Mouse (Mus musculus): ENCODE results near the gene Dpf3.

The Dpf3 gene

DNA sequence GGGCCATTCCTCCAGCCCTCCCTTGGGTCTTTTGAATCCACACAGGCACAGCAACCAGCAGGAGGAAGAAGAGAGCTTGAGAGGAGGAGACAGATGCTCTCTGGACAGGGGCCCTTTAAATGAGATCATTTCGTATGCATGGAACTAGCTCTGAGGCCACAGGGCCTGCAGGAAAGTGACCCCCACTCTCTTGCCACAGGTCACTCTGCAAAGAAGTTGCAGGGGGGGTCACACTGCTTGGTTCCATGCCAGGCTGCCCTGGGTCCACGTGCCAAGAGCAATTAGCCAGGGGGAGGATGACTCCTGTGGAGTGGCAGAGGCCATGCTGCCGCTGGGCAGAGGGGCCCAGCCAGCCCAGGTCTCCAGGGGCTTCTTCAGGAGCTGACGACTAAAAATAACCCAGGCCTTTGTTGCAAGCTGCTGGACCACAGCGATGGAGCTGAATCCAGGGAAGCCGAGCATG is 273.6 kb downstream of the Dpf3 start:
- no peak for DNase-seq (ENCODE audit: low spot score in 2 of 2)

DNA sequence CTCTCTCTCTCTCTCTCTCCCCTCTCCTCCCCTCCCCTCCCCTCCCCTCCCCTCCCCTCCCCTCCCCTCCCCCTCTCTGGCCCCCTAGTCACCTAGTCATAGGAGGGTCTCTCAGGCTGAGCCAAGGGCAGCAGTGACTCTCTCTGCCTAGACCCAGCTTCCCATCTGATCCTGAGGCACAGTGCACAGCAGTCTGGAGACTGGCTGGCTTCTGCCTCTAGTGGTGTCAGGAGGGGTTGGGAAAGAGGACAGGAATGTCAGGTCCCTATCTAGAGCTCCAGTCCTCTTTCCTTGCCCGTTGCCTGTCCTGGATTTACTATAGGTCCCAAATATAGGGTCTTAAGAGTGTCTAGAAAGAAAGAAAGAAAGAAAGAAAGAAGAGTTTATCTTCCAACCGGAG is 275.5 kb downstream of the Dpf3 start:
- DNase-seq (ENCODE audit: low spot score in 2 of 2), result no peak

DNA sequence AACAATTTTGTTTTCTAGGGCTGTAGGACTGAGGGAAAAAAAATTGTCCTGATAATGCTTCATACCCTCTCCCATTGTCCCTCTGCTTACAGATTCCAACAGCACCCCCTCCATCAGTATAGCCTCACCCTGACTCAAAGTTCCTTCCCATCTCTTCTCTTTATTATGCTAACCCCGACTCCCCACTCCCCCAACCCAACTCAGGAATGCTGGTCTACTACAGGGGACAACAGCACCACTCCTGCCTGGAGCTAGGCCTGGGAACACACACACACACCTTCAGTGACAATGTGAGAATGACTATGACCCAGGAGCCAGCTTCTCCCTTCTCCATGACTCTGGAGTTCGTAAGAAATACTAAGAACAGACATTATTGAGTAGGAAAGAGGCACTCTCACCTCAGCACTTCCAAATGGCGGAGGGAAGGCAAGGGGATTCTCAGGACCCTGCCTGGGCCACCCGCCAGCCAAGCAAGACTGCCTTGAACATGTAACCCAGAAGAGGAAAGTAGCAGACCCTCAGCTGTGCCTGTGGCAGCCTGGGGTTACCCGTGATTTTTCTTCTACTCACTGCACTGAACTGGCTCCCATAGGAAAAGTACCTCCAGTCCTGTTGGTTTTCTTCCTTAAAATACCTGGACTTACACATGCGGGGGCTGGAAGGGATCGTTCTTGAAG is 276.2 kb downstream of the Dpf3 start:
- DNase-seq (ENCODE audit: low spot score in 2 of 2), result no peak

DNA sequence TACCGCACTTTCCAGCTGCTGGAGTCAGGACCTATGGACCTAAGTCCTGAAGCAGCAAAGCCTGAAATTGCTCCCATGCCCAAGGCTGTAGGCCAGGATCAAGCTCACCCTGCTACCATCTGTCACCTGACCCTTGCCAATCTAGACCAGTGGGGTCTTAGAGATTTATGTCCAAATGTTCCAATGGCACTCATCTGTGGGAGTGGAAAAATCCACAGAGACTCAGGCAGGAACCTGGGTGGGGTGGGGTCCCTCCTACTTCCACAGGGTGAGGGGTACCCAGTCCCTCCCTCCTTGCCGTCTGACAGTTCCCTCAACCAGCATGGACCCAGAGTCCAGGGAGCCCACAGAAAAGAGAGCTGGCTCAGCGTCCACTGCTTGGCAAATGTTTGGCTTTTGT is 276.8 kb downstream of the Dpf3 start:
- no peak for DNase-seq (ENCODE audit: low spot score in 2 of 2)

DNA sequence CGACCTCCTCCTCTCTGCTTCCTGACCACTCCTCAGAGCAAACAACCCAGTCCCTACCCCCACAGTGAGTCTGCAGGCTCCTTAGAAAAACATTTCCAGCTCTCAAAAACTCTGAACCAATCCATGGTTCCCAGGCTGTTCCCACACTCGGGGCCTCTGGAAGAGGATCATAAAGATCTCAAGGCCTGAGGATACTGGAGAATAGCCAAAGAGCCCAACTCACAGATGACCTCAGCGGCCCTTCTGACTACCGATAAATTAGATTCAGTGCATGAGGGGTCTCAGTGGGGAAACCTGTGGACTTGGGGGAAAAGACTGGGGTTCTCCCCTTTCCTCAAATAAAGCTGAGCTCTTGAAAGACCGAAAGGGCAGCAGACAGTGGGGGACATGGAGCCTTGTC is 277.2 kb downstream of the Dpf3 start:
- no peak for DNase-seq (ENCODE audit: low spot score in 2 of 2)

DNA sequence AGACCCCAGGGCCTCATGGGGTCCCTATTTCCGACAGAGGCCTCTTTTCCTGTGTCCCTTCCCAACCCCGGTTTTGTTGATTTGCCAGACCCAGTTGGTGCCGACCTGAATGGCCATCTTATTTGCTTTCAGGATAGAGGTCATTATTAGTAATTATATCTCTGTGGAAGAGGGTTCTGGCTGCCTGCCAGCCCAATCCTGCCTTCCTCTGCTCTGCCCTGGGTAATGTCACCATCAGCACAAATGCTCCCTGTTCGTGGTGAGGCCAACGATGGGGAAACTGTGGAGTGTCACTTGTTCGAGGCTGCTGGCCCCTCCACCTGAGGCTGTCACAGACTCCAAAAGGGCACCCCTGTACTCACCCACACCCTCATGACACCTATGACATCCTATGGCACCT is 278.1 kb downstream of the Dpf3 start:
- DNase-seq (ENCODE audit: low spot score in 2 of 2), result no peak

DNA sequence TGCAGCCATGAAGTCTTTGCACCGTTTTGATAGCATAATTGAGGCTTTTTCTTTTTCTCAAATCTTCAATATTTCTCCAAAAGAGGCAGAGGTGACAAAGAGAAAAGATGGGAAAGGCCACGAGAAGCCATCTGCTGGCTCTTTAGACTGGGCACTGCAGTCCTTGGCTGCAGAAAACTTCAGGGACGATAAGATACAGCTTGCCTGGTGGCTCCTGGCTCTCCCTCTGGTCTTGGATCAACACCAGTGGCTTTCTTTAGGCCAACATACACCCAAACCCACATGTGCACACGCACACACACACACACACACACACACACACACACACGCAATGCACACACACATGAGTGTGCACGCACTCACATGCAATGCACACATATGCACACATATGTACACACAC is 278.7 kb downstream of the Dpf3 start:
- no peak for DNase-seq (ENCODE audit: low spot score in 2 of 2)

DNA sequence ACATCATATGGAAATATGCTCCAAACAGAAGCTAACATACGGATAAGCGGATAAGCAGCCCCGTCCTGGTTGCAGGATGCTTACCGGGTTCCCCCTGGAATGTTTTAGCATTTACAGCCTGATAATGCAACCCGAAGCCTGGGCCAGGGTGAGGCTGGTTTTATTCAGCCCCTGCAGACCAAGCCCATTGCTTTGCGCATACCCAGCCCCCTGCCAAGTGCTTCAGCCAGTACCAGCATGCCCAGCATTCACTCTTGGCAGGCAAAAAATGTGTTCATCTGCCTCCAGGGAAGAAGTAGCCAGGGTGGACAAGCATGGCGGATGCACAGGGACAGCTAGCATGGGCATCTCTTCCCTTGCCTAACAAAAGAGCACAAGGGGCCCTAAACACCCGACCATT is 279.5 kb downstream of the Dpf3 start:
- DNase-seq (ENCODE audit: low spot score in 2 of 2), result no peak

DNA sequence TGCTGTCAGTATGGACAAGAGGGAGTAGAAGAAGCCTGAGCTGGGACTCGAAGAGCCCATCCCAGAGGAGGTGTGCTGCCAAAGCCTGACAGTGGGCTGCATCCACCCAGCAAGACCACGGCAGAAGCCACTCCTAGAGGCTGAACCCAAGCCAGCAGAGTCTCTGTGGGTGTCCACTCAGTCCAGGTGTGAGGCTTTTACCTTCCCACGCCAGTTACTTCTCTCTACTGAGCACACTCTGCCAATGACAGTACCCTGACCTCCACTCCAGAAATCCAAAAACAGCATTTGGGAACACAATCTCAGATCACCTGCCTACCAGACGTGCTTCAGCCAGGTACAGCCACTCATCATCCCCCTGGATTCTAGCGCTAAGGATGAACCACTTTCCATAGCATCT is 280.0 kb downstream of the Dpf3 start:
- no peak for DNase-seq (ENCODE audit: low spot score in 2 of 2)

DNA sequence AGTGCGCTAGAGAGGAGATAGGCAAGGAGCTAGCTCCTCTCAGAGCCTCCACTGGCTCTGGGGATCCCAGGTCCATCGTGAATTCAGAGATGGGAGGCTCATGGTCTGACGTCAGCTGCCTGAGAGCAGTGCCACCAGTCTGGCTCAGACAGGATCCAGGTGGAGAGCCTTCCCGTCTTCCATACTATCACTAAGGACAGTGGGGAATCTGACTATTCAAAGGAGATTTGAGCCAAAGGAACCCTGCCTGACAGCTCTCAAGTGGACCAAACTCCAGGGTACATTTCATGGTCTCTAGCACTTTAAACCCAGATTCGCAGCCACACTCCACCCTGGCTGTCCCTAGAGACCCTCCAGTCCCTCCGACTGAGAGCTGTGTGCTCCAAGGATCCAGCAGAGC is 280.6 kb downstream of the Dpf3 start:
- DNase-seq (ENCODE audit: low spot score in 2 of 2), result no peak

DNA sequence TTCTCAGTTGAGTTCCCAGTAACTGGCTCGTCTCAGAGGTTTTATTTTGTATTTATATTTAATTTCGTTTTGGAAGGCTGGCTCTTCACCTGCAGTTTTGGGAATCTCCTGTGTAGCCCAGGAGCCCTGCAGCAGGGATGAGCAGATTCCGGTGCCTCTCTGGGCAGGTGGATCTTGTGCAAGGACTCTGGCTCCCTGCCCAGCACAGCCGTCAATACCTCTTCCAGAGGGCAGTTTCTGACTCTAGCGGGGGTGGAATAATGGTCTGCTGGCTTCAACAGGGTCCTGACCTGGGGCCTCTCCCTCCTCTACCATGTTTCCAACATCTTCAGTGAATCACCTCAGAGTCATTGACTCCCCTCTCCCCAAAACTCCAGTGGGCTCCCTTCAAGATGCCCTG is 283.2 kb downstream of the Dpf3 start:
- no peak for DNase-seq (ENCODE audit: low spot score in 2 of 2)

DNA sequence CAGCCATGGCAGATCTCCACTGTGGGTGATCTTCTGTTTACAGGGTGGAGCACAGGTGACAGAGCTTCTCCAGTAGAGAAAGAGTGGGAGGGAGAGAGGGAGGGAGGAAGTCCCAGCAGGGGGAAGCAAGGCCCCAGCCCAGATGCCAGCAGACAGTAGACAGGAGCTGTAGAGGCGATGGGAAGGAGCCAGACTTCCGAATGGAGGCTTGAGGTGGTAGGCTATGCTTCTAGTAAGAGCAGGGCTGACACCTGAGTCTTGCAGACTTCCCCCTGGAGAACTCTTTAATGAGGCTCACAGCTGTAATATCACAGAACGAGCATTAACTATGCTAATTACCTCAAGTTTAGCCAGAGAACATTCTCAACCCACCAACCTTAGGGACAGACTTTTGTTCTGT is 285.8 kb downstream of the Dpf3 start:
- no peak for DNase-seq (ENCODE audit: low spot score in 2 of 2)

DNA sequence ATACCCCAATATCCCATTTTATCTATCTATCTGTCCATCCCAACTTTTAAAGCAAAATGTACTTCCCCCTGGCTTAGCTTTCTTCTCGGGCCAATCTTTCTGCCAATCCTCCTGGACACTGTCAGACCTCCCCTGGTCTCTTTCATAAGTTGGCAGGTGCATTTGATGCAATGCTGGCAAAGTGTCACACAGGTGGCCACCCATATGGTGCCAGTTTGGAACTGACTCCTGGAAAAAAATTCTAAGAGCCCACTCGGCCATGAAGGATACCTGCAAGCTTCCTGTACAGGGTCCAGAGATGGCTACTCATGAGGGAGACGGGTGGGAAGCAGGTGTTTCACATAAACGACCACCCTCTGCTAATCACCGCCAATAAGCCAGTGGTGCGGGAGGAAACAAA is 307.0 kb downstream of the Dpf3 start:
- no peak for DNase-seq (ENCODE audit: low spot score in 2 of 2)

DNA sequence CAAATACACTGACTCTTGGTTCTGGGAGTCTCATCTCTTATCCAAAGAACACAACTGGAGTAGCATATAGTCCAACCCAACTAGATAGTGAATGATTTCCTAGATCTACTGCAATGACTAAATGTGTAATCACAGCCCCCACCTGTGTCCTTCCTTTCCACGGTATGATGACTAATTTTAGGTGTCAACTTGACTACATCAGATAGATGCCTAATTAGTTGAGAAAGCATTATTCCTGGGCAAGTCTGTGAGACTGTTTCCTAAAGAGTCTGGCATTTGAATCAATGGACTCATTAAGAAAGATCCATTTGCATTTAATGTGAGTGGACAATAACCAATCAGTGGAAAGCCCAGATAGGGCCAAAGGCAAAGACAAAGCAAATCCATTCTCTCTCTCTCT is 307.7 kb downstream of the Dpf3 start:
- DNase-seq (ENCODE audit: low spot score in 2 of 2), result no peak

DNA sequence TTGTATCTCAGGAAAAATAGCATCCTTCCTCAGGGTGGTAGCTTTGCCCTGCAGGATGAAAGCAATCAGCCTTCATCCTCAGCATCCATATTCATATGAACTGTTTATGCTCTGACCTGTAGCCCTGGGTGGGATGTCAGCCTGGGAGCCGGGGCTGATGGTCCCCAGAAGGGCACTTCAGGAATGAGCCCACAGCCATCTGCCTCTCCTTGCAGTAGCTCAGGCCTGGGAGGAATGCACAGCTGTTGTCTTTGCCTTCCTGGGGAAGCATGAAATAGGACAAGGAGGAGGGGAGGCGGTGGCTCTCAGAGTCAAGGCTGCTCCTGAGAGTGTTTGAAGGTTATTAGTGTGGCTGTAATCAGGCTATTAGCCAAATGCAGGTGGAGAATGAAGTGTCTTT is 308.7 kb downstream of the Dpf3 start:
- DNase-seq (ENCODE audit: low spot score in 2 of 2), result no peak

DNA sequence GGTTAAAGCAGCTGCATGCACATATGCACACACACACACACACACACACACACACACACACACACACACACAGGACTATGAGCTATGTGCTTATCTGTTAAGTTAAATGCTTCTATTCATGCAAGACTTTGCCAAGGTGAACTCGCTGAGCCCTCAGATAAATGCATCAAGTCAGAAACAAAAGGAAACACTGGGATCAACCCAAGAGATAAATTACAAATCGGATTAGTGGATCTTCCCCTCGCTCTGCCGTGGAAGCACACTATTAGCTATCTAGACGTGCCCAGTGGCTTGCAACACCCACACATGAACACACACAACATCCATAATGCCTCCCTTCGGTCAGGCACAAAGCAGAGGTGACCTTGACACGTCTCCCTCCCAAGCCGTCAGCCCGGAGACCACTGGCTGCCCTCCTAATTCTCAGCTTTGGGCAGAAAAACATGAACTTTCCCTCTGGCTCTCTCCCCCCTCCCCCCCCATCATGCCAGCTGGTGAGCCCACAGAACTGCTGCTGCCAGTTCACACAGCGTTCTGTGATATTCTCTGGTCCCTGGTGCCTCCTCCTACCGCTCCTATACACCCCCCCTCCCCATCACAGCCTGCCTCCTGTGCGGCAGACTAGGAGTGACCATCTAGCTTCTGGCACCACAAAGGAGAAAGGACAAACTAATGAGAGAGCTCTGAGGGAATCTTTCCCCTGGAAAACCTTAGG is 317.9 kb downstream of the Dpf3 start:
- DNase-seq (ENCODE audit: low spot score in 2 of 2), result no peak

DNA sequence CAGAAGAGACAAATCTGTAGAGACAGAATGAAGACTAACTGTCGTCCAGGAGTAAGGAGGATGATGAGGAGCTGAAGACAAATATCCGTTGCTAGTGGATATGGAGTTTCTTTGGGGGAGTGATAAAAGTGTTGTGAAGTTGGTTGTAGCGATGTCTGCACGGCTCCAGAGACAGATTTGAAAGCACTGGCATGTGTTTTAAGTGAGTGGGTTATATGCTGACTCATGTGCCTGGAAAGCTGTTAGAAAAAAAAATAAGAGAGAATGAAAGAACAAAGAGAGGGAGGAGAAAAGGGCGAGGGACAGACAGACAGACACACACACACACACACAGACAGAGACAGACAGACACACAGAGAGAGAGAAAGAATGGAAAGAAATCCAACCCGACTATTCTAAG is 319.2 kb downstream of the Dpf3 start:
- DNase-seq (ENCODE audit: low spot score in 2 of 2), result no peak

DNA sequence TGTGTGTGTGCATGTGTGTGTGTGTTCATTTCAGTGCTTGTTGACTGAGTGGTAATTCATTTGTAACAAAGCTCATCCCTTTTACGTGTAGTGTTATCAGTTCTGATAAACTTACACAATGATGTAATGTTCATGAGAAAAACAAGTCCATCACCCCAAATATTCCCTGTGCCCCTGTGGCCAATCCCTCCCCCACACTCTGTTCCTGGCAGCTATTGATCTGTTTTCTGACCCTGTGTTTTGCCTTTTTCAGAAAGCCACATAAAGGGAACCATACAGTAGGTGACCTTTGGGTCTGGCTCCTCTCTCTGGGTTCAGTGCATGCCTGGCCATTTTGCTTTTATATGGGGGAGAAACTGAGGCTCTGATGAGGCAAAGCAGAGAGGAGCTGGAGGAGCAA is 322.5 kb downstream of the Dpf3 start:
- DNase-seq (ENCODE audit: low spot score in 2 of 2), result no peak

All from urinary bladder, postnatal 36 days (tissue).